ENCODE assay signal across 23 mouse cellular contexts in genomic region chr12:10197906-10198460, GRCm38 (mm10).
A peak's percentile ranks its signal among the peaks of the same experiment; 100 is the strongest.
DNase-seq lines count a peak whose midpoint lies in the region; ATAC-seq lines count a peak whose summit lies in the region.
"Had no signal": no experiment of that assay in that cellular context is flagged by ENCODE, and none has a peak within 500 bp of the region (broad histone marks: within the 10 kb centered on the region; RNA-seq: fewer than 3 reads in every experiment).

No protein-coding gene starts in this region.

- H3K4me1 ChIP-seq in limb, embryonic 11.5 days (ENCODE audit: control insufficient read depth, insufficient read depth, low read length): peaks cover 3% of the 10 kb centered on the region; the same call in 1 of the 2 replicates
- H3K4me1 ChIP-seq in limb, embryonic 10.5 days: peaks cover 20% of the 10 kb centered on the region
- H3K4me1 ChIP-seq: embryonic facial prominence, embryonic 15.5 days; hindbrain, embryonic 13.5 days; intestine, embryonic 15.5 days had no signal

- no peak overlapping the region for H3K4me3 ChIP-seq in limb, embryonic 11.5 days (ENCODE audit: low read depth, low read length)
- no peak overlapping the region for H3K4me3 ChIP-seq in limb, embryonic 10.5 days
- H3K4me3 ChIP-seq: embryonic facial prominence, embryonic 15.5 days; erythroblast, embryonic 14.5 days; forebrain, embryonic 10.5 days; heart, embryonic 10.5 days; hindbrain, embryonic 13.5 days; intestine, embryonic 15.5 days had no signal

- H3K4me2 ChIP-seq in limb, embryonic 11.5 days (ENCODE audit: low read depth, severe bottlenecking): no peak overlapping the region
- H3K4me2 ChIP-seq: embryonic facial prominence, embryonic 15.5 days; hindbrain, embryonic 13.5 days; intestine, embryonic 15.5 days had no signal

- H3K9me3 ChIP-seq in limb, embryonic 11.5 days (ENCODE audit: control insufficient read depth, low read length): no peaks in the 10 kb centered on the region
- no peaks in the 10 kb centered on the region for H3K9me3 ChIP-seq in limb, embryonic 10.5 days (replicated peaks)
- H3K9me3 ChIP-seq: embryonic facial prominence, embryonic 15.5 days; forebrain, embryonic 10.5 days; heart, embryonic 10.5 days; hindbrain, embryonic 13.5 days; intestine, embryonic 15.5 days had no signal

- peak; percentile 33 for DNase-seq in limb, embryonic 11.5 days (ENCODE audit: low spot score)
- DNase-seq in limb, embryonic 10.5 days (ENCODE audit: low spot score): no peak
- DNase-seq in ZHBTc4 (ENCODE audit: low read depth, low spot score): peak; percentile 8
- DNase-seq in embryo, embryonic 9.5 days (ENCODE audit: extremely low spot score): peak; percentile 27
- DNase-seq in hindlimb bud, embryonic 11.5 days (ENCODE audit: extremely low spot score, low read depth, low spot score): peak; percentile 67
- DNase-seq in frontal cortex, postnatal 10 days (ENCODE audit: low spot score in 2 of 2): no peak
- DNase-seq in cerebellum, adult 8-10 months: no peak
- DNase-seq: adrenal gland, postnatal 10 days; cerebellum, adult 11-12 months; cerebellum, adult 9-11 months; cerebellum, postnatal 36 days; gastrocnemius, postnatal 10 days; heart, adult 18-20 months; heart, postnatal 10 days; heart, postnatal 4 days had no signal

- H3K9ac ChIP-seq in limb, embryonic 11.5 days (ENCODE audit: low read length): no peak overlapping the region
- H3K9ac ChIP-seq: embryonic facial prominence, embryonic 15.5 days; hindbrain, embryonic 13.5 days; intestine, embryonic 15.5 days had no signal

- H3K27ac ChIP-seq in limb, embryonic 11.5 days (replicated peaks; ENCODE audit: low read depth, low read length): no peak overlapping the region
- no peak overlapping the region for H3K27ac ChIP-seq in limb, embryonic 10.5 days
- H3K27ac ChIP-seq: embryonic facial prominence, embryonic 15.5 days; forebrain, embryonic 10.5 days; heart, embryonic 10.5 days; hindbrain, embryonic 13.5 days; hindbrain, postnatal 0 days; intestine, embryonic 15.5 days had no signal

- 2% methylated on average over 3 of the region's 3 CpGs for WGBS in limb, embryonic 11.5 days
- WGBS in limb, embryonic 10.5 days: 2% methylated on average over 3 of the region's 3 CpGs

- no peak for ATAC-seq in limb, embryonic 11.5 days (ENCODE audit: insufficient number of reproducible peaks, low FRiP score, low TSS enrichment, low read depth)
- ATAC-seq: forebrain, embryonic 14.5 days; hindbrain, postnatal 0 days; intestine, embryonic 15.5 days had no signal

- no peaks in the 10 kb centered on the region for H3K36me3 ChIP-seq in limb, embryonic 11.5 days (ENCODE audit: control insufficient read depth, insufficient read depth, low read length)
- H3K36me3 ChIP-seq in limb, embryonic 10.5 days: no peaks in the 10 kb centered on the region
- H3K36me3 ChIP-seq: embryonic facial prominence, embryonic 15.5 days; forebrain, embryonic 10.5 days; heart, embryonic 10.5 days; hindbrain, embryonic 13.5 days; intestine, embryonic 15.5 days had no signal

- no peaks in the 10 kb centered on the region for H3K27me3 ChIP-seq in limb, embryonic 11.5 days (ENCODE audit: control insufficient read depth, insufficient read depth, low read length)
- H3K27me3 ChIP-seq in limb, embryonic 10.5 days (ENCODE audit: low read depth, poor library complexity, severe bottlenecking): peaks cover 5% of the 10 kb centered on the region; the same call in 1 of the 2 replicates
- H3K27me3 ChIP-seq: embryonic facial prominence, embryonic 15.5 days; hindbrain, embryonic 13.5 days; intestine, embryonic 15.5 days had no signal

Comparison
In these comparisons a context has a peak if more than half of its experiments do, and no peak if none do; other contexts are left out.
1. DNase-seq: peak in limb, embryonic 11.5 days (single experiment), ZHBTc4 (single experiment), embryo, embryonic 9.5 days (single experiment) and hindlimb bud, embryonic 11.5 days (single experiment); none in limb, embryonic 10.5 days (single experiment), frontal cortex, postnatal 10 days (0 of 2) and cerebellum, adult 8-10 months (single experiment).